Mouse (Mus musculus): Measurements from ENCODE around the gene Clmn. TPM values are rescaled to one million over a fixed set of nuclear protein-coding genes. Genes with fewer than 3 reads are reported as not detected.
A peak's percentile ranks its signal among the peaks of the same experiment; 100 is the strongest.

The Clmn gene
- polyA plus RNA-seq, 1 experiment from 2014 or later, result 2.9 TPM

GRCm38 (mm10) chr12:104902392-104903053, 37.6 kb upstream of the Clmn start:
- 85% methylated on average over 13 of the region's 13 CpGs for WGBS
- Histone ChIP-seq H3K4me3 (ENCODE audit: low read depth, low read length) (no peak overlapping the region), H3K9me3 (ENCODE audit: control insufficient read depth, low read length) (no peaks in the 10 kb centered on the region), H3K36me3 (ENCODE audit: control insufficient read depth, insufficient read depth, low read length) (no peaks in the 10 kb centered on the region), H3K9ac (ENCODE audit: low read length) (no peak overlapping the region), H3K27me3 (ENCODE audit: control insufficient read depth, insufficient read depth, low read length) (no peaks in the 10 kb centered on the region), H3K4me1 (ENCODE audit: control insufficient read depth, insufficient read depth, low read length) (peaks cover 2% of the 10 kb centered on the region; the same call in 1 of the 2 replicates), H3K4me2 (ENCODE audit: low read depth) (no peak overlapping the region), H3K27ac (ENCODE audit: low read depth, low read length) (no peak overlapping the region)
- no peak for ATAC-seq (ENCODE audit: insufficient read depth, low FRiP score, low TSS enrichment)
- DNase-seq (ENCODE audit: low spot score), result no peak

- DNase-seq (ENCODE audit: low spot score) (no peak), ATAC-seq (ENCODE audit: insufficient read depth, low FRiP score, low TSS enrichment) (no peak)
- Histone ChIP-seq H3K27ac (ENCODE audit: low read depth, low read length) (peak overlapping the region; percentile 35; the same call in 1 of the 2 replicates), H3K9me3 (ENCODE audit: control insufficient read depth, low read length) (no peaks in the 10 kb centered on the region), H3K4me3 (ENCODE audit: low read depth, low read length) (no peak overlapping the region), H3K27me3 (ENCODE audit: control insufficient read depth, insufficient read depth, low read length) (no peaks in the 10 kb centered on the region), H3K4me2 (ENCODE audit: low read depth) (no peak overlapping the region), H3K36me3 (ENCODE audit: control insufficient read depth, insufficient read depth, low read length) (no peaks in the 10 kb centered on the region), H3K9ac (ENCODE audit: low read length) (no peak overlapping the region), H3K4me1 (ENCODE audit: control insufficient read depth, insufficient read depth, low read length) (peaks cover 2% of the 10 kb centered on the region; the same call in 1 of the 2 replicates)
- WGBS, result 27% methylated on average over 8 of the region's 8 CpGs
Observed at GRCm38 (mm10) chr12:104901320-104901719, 36.4 kb upstream of the Clmn start.

GRCm38 (mm10) chr12:104899835-104900234, 35.0 kb upstream of the Clmn start:
- H3K36me3 ChIP-seq (ENCODE audit: control insufficient read depth, insufficient read depth, low read length), result no peaks in the 10 kb centered on the region
- H3K27ac ChIP-seq (ENCODE audit: low read depth, low read length), result no peak overlapping the region
- ATAC-seq (ENCODE audit: insufficient read depth, low FRiP score, low TSS enrichment), result no peak
- H3K27me3 ChIP-seq (ENCODE audit: control insufficient read depth, insufficient read depth, low read length), result no peaks in the 10 kb centered on the region
- DNase-seq (ENCODE audit: low spot score), result no peak
- H3K4me2 ChIP-seq (ENCODE audit: low read depth), result no peak overlapping the region
- WGBS, result 73% methylated on average over 3 of the region's 3 CpGs
- H3K9ac ChIP-seq (ENCODE audit: low read length), result no peak overlapping the region
- no peaks in the 10 kb centered on the region for H3K9me3 ChIP-seq (ENCODE audit: control insufficient read depth, low read length)
- H3K4me1 ChIP-seq (ENCODE audit: control insufficient read depth, insufficient read depth, low read length), result peaks cover 2% of the 10 kb centered on the region; the same call in 1 of the 2 replicates
- H3K4me3 ChIP-seq (ENCODE audit: low read depth, low read length), result no peak overlapping the region

- no peak overlapping the region for H3K9ac ChIP-seq (ENCODE audit: low read length)
- no peak for ATAC-seq (ENCODE audit: insufficient read depth, low FRiP score, low TSS enrichment)
- DNase-seq (ENCODE audit: low spot score), result no peak
- WGBS, result 74% methylated on average over 11 of the region's 11 CpGs
- H3K27ac ChIP-seq (ENCODE audit: low read depth, low read length), result no peak overlapping the region
- H3K4me1 ChIP-seq (ENCODE audit: control insufficient read depth, insufficient read depth, low read length), result peaks cover 2% of the 10 kb centered on the region; the same call in 1 of the 2 replicates
- H3K36me3 ChIP-seq (ENCODE audit: control insufficient read depth, insufficient read depth, low read length), result no peaks in the 10 kb centered on the region
- H3K9me3 ChIP-seq (ENCODE audit: control insufficient read depth, low read length), result no peaks in the 10 kb centered on the region
- no peak overlapping the region for H3K4me3 ChIP-seq (ENCODE audit: low read depth, low read length)
- H3K4me2 ChIP-seq (ENCODE audit: low read depth), result no peak overlapping the region
- no peaks in the 10 kb centered on the region for H3K27me3 ChIP-seq (ENCODE audit: control insufficient read depth, insufficient read depth, low read length)
Observed at GRCm38 (mm10) chr12:104899161-104899560, 34.3 kb upstream of the Clmn start.

GRCm38 (mm10) chr12:104898718-104899117, 33.8 kb upstream of the Clmn start:
- H3K4me1 ChIP-seq (ENCODE audit: control insufficient read depth, insufficient read depth, low read length), result peaks cover 2% of the 10 kb centered on the region; the same call in 1 of the 2 replicates
- DNase-seq (ENCODE audit: low spot score) (no peak), ATAC-seq (ENCODE audit: insufficient read depth, low FRiP score, low TSS enrichment) (no peak)
- no peak overlapping the region for H3K4me3 ChIP-seq (ENCODE audit: low read depth, low read length)
- no peak overlapping the region for H3K9ac ChIP-seq (ENCODE audit: low read length)
- H3K36me3 ChIP-seq (ENCODE audit: control insufficient read depth, insufficient read depth, low read length), result no peaks in the 10 kb centered on the region
- H3K27ac ChIP-seq (ENCODE audit: low read depth, low read length), result no peak overlapping the region
- H3K27me3 ChIP-seq (ENCODE audit: control insufficient read depth, insufficient read depth, low read length), result no peaks in the 10 kb centered on the region
- no peak overlapping the region for H3K4me2 ChIP-seq (ENCODE audit: low read depth)
- 70% methylated on average over 9 of the region's 9 CpGs for WGBS
- no peaks in the 10 kb centered on the region for H3K9me3 ChIP-seq (ENCODE audit: control insufficient read depth, low read length)

GRCm38 (mm10) chr12:104897051-104897618, 32.3 kb upstream of the Clmn start:
- peaks cover 2% of the 10 kb centered on the region; the same call in 1 of the 2 replicates for H3K4me1 ChIP-seq (ENCODE audit: control insufficient read depth, insufficient read depth, low read length)
- no peak overlapping the region for H3K9ac ChIP-seq (ENCODE audit: low read length)
- no peaks in the 10 kb centered on the region for H3K9me3 ChIP-seq (ENCODE audit: control insufficient read depth, low read length)
- no peak overlapping the region for H3K4me3 ChIP-seq (ENCODE audit: low read depth, low read length)
- H3K27ac ChIP-seq (ENCODE audit: low read depth, low read length), result no peak overlapping the region
- DNase-seq (ENCODE audit: low spot score), result no peak
- ATAC-seq (ENCODE audit: insufficient read depth, low FRiP score, low TSS enrichment), result no peak
- 62% methylated on average over 8 of the region's 8 CpGs for WGBS
- H3K36me3 ChIP-seq (ENCODE audit: control insufficient read depth, insufficient read depth, low read length), result no peaks in the 10 kb centered on the region
- no peak overlapping the region for H3K4me2 ChIP-seq (ENCODE audit: low read depth)
- no peaks in the 10 kb centered on the region for H3K27me3 ChIP-seq (ENCODE audit: control insufficient read depth, insufficient read depth, low read length)

GRCm38 (mm10) chr12:104896640-104897039, 31.8 kb upstream of the Clmn start:
- Histone ChIP-seq H3K27ac (ENCODE audit: low read depth, low read length) (no peak overlapping the region), H3K9ac (ENCODE audit: low read length) (no peak overlapping the region), H3K36me3 (ENCODE audit: control insufficient read depth, insufficient read depth, low read length) (no peaks in the 10 kb centered on the region), H3K27me3 (ENCODE audit: control insufficient read depth, insufficient read depth, low read length) (no peaks in the 10 kb centered on the region), H3K4me2 (ENCODE audit: low read depth) (no peak overlapping the region), H3K9me3 (ENCODE audit: control insufficient read depth, low read length) (no peaks in the 10 kb centered on the region), H3K4me3 (ENCODE audit: low read depth, low read length) (no peak overlapping the region), H3K4me1 (ENCODE audit: control insufficient read depth, insufficient read depth, low read length) (peaks cover 2% of the 10 kb centered on the region; the same call in 1 of the 2 replicates)
- ATAC-seq (ENCODE audit: insufficient read depth, low FRiP score, low TSS enrichment), result no peak
- WGBS, result 64% methylated on average over 16 of the region's 16 CpGs
- no peak for DNase-seq (ENCODE audit: low spot score)

GRCm38 (mm10) chr12:104892245-104892644, 27.4 kb upstream of the Clmn start:
- Histone ChIP-seq H3K4me2 (ENCODE audit: low read depth) (no peak overlapping the region), H3K4me1 (ENCODE audit: control insufficient read depth, insufficient read depth, low read length) (no peaks in the 10 kb centered on the region), H3K9ac (ENCODE audit: low read length) (no peak overlapping the region), H3K27ac (ENCODE audit: low read depth, low read length) (no peak overlapping the region), H3K27me3 (ENCODE audit: control insufficient read depth, insufficient read depth, low read length) (no peaks in the 10 kb centered on the region), H3K36me3 (ENCODE audit: control insufficient read depth, insufficient read depth, low read length) (no peaks in the 10 kb centered on the region), H3K4me3 (ENCODE audit: low read depth, low read length) (no peak overlapping the region), H3K9me3 (ENCODE audit: control insufficient read depth, low read length) (no peaks in the 10 kb centered on the region)
- no peak for DNase-seq (ENCODE audit: low spot score)
- ATAC-seq (ENCODE audit: insufficient read depth, low FRiP score, low TSS enrichment), result no peak
- WGBS, result 93% methylated on average over 3 of the region's 3 CpGs

- Histone ChIP-seq H3K9me3 (ENCODE audit: control insufficient read depth, low read length) (no peaks in the 10 kb centered on the region), H3K9ac (ENCODE audit: low read length) (no peak overlapping the region), H3K4me3 (ENCODE audit: low read depth, low read length) (no peak overlapping the region), H3K4me2 (ENCODE audit: low read depth) (no peak overlapping the region), H3K27me3 (ENCODE audit: control insufficient read depth, insufficient read depth, low read length) (no peaks in the 10 kb centered on the region), H3K36me3 (ENCODE audit: control insufficient read depth, insufficient read depth, low read length) (no peaks in the 10 kb centered on the region), H3K27ac (ENCODE audit: low read depth, low read length) (no peak overlapping the region), H3K4me1 (ENCODE audit: control insufficient read depth, insufficient read depth, low read length) (no peaks in the 10 kb centered on the region)
- DNase-seq (ENCODE audit: low spot score) (no peak), ATAC-seq (ENCODE audit: insufficient read depth, low FRiP score, low TSS enrichment) (no peak)
- 83% methylated on average over 8 of the region's 8 CpGs for WGBS
Observed at GRCm38 (mm10) chr12:104890066-104890465, 25.2 kb upstream of the Clmn start.
